Mouse (Mus musculus): Measurements from ENCODE around the gene Dnaaf3. TPM values are rescaled to one million over a fixed set of nuclear protein-coding genes. Genes with fewer than 3 reads are reported as not detected.

Dnaaf3 gene
- polyA plus RNA-seq, 1 experiment from 2014 or later, result 1.4 TPM

DNA sequence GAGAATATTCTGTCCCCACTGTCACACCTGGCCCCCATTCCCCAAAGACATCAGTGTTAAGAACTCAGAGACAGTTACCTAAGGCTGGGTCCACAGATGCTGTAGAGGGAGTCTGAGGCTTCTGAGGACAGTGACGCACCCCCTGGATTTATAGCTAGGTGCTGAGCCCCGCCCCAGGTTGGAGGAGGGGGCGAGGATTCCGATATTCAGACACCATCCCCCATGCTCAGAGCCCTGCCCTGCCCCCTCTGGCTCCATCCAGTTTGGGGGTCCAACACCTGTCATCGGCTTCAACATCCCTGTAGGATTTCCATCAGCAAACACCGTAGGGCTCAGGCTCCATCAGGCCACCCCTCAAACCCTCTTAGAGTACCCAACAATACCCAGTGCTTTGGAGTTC is 16.4 kb downstream of the Dnaaf3 start:
- H3K4me1 ChIP-seq (ENCODE audit: control insufficient read depth, insufficient read depth, low read length), result peaks cover 8% of the 10 kb centered on the region; the same call in 1 of the 2 replicates
- H3K4me2 ChIP-seq (ENCODE audit: low read depth, low read length), result peak overlapping the region; percentile 15; the same call in 1 of the 2 replicates
- H3K9me3 ChIP-seq (ENCODE audit: control insufficient read depth, low read length), result no peaks in the 10 kb centered on the region
- H3K9ac ChIP-seq (ENCODE audit: low read depth, low read length), result 0 out of 2 replicates have a peak overlapping the region, but pooled peaks have one; percentile 37
- peak overlapping the region; percentile 15; the same call in 1 of the 2 replicates for H3K4me3 ChIP-seq (ENCODE audit: low read depth, low read length)
- no peaks in the 10 kb centered on the region for H3K36me3 ChIP-seq (ENCODE audit: control insufficient read depth, insufficient read depth, low read length)
- DNase-seq (ENCODE audit: low spot score) (peak; percentile 43), ATAC-seq (ENCODE audit: low read depth) (peak; percentile 19; the same call in 1 of the 2 replicates)
- whole genome bisulfite sequencing, result 55% methylated on average over 4 of the region's 6 CpGs
- peak overlapping the region; percentile 68; the same call in 1 of the 2 replicates for H3K27ac ChIP-seq (replicated peaks; ENCODE audit: low read depth, low read length)
- H3K27me3 ChIP-seq (replicated peaks; ENCODE audit: control insufficient read depth, insufficient read depth, low read length), result no peaks in the 10 kb centered on the region

DNA sequence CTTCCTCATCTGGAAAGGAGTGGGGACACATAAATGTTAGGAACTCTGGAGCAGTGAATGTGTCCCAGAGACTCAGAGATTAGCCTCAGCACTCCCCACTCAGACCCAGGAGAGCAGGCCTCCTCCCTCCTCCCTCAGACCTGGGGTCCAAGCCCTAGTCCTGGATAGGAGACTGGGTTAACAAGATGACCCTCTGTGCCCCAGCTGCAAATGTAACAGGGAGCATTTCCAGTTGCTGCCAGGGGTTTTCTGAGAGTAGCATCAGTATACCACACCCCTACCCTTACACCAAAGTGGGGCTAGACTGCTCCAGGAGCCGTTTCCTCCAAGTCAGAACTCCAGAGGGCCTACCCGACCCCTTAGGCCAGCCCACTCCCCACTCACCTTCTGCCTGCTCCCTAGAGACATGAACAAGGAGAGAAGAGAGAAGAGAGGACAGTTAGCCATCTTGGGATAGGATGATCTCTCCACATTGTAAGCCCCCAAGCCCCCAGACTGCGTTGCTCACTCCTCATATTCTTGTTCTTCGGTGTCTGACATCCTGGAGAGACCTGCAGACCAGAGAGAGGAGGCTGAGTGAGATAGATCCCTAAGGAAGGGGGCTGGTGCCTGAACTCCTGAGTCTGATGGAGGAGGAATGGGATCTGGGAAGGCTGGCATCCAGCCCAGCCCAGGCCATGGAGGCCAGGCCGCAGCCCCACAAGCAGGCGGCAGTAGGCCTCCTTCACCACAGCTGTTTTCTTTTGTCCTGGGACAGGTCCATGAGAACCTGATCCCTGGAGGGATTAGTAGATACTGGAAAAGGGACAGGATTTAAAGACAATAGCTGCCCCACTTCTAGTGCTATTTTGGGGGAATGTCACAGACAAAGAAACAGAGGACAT is 18.2 kb downstream of the Dnaaf3 start:
- Histone ChIP-seq H3K27ac (replicated peaks; ENCODE audit: low read depth, low read length) (peak overlapping the region; percentile 68), H3K27me3 (replicated peaks; ENCODE audit: control insufficient read depth, insufficient read depth, low read length) (no peaks in the 10 kb centered on the region), H3K4me1 (ENCODE audit: control insufficient read depth, insufficient read depth, low read length) (peaks cover 8% of the 10 kb centered on the region; the same call in 1 of the 2 replicates), H3K9me3 (ENCODE audit: control insufficient read depth, low read length) (no peaks in the 10 kb centered on the region), H3K4me2 (ENCODE audit: low read depth, low read length) (peak overlapping the region; percentile 27), H3K36me3 (ENCODE audit: control insufficient read depth, insufficient read depth, low read length) (no peaks in the 10 kb centered on the region), H3K4me3 (ENCODE audit: low read depth, low read length) (peak overlapping the region; percentile 15), H3K9ac (ENCODE audit: low read depth, low read length) (no peak overlapping the region)
- 42% methylated on average over 6 of the region's 6 CpGs for WGBS
- ATAC-seq (ENCODE audit: low read depth) (peak; percentile 63), DNase-seq (ENCODE audit: low spot score) (peak; percentile 81)

DNA sequence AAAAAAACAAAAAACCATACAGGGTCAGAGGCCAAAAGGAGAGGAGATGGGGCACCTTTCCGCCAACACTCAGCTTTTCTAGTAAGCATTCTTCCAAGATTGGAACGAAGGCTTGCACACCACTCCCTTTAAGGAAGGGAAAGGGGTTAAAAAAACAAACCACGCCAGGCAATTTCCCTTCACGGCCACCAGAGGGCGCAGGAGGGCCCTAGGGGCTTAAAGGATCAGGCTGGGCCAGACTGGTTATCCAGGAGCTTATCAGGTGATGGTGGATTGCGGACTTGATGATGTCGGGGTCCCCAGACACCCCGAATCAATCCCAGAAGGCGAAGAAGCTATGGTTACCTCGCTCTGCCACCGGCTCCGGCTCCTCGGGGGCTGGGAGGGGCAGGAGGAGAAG is 19.0 kb downstream of the Dnaaf3 start:
- Histone ChIP-seq H3K27me3 (replicated peaks; ENCODE audit: control insufficient read depth, insufficient read depth, low read length) (no peaks in the 10 kb centered on the region), H3K9me3 (ENCODE audit: control insufficient read depth, low read length) (no peaks in the 10 kb centered on the region), H3K27ac (replicated peaks; ENCODE audit: low read depth, low read length) (no peak overlapping the region), H3K4me2 (ENCODE audit: low read depth, low read length) (peak overlapping the region; percentile 27; the same call in 1 of the 2 replicates), H3K4me1 (ENCODE audit: control insufficient read depth, insufficient read depth, low read length) (peaks cover 8% of the 10 kb centered on the region; the same call in 1 of the 2 replicates), H3K4me3 (ENCODE audit: low read depth, low read length) (peak overlapping the region; percentile 8; the same call in 1 of the 2 replicates), H3K9ac (ENCODE audit: low read depth, low read length) (peak overlapping the region; percentile 19; the same call in 1 of the 2 replicates), H3K36me3 (ENCODE audit: control insufficient read depth, insufficient read depth, low read length) (no peaks in the 10 kb centered on the region)
- DNase-seq (ENCODE audit: low spot score), result peak; percentile 64
- 26% methylated on average over 13 of the region's 13 CpGs for WGBS
- no peak for ATAC-seq (ENCODE audit: low read depth)

GRCm38 (mm10) chr7:4511489-4512224 is 20.6 kb downstream of the Dnaaf3 start:
- Histone ChIP-seq H3K9me3 (ENCODE audit: control insufficient read depth, low read length) (no peaks in the 10 kb centered on the region), H3K27ac (replicated peaks; ENCODE audit: low read depth, low read length) (no peak overlapping the region), H3K9ac (ENCODE audit: low read depth, low read length) (no peak overlapping the region), H3K4me3 (ENCODE audit: low read depth, low read length) (no peak overlapping the region), H3K4me2 (ENCODE audit: low read depth, low read length) (no peak overlapping the region), H3K36me3 (ENCODE audit: control insufficient read depth, insufficient read depth, low read length) (no peaks in the 10 kb centered on the region), H3K27me3 (replicated peaks; ENCODE audit: control insufficient read depth, insufficient read depth, low read length) (no peaks in the 10 kb centered on the region), H3K4me1 (ENCODE audit: control insufficient read depth, insufficient read depth, low read length) (peaks cover 8% of the 10 kb centered on the region; the same call in 1 of the 2 replicates)
- 70% methylated on average over 8 of the region's 8 CpGs for WGBS
- DNase-seq (ENCODE audit: low spot score), result no peak
- no peak for ATAC-seq (ENCODE audit: low read depth)

DNA sequence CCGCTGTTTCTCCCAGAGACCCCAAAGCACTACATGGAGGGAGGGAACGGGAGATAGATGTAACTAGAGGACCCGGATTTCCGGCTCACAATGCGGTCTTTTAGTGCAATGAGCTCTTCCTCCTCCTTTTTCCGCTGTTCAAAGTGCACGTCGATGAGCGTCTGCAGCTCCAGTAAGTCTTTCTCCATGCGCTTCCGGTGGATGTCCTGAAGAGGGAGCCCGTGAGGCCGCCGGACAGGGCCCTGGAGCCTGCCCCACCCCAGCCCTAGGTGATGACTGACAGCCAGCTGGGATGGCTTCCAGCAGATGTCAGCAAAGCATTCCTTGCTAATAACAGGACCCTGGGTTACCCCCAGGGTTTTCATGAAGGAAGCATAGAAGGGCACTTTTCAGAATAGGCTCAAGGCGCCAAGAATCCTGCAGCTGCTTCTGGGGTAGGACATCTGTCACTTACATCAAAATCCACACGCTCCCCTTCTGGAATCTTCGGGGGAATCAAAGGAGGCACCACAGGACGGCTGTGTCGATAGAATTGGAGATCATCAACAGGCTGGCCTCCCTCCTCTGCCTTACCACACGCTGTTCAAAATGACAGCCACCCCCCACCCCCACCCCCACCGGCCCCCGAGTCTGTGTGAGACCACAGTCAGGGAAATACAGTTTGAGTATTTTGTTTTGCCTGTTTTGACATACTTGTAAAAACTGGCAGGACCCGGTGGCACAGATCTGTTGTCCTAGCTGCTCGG is 22.2 kb downstream of the Dnaaf3 start:
- ATAC-seq (ENCODE audit: low read depth) (peak; percentile 81), DNase-seq (ENCODE audit: low spot score) (peak; percentile 92)
- H3K4me2 ChIP-seq (ENCODE audit: low read depth, low read length), result peak overlapping the region; percentile 29
- no peak overlapping the region; the same call in 1 of the 2 replicates for H3K27ac ChIP-seq (replicated peaks; ENCODE audit: low read depth, low read length)
- no peak overlapping the region for H3K4me3 ChIP-seq (ENCODE audit: low read depth, low read length)
- H3K4me1 ChIP-seq (ENCODE audit: control insufficient read depth, insufficient read depth, low read length), result peaks cover 8% of the 10 kb centered on the region; the same call in 1 of the 2 replicates
- no peaks in the 10 kb centered on the region for H3K36me3 ChIP-seq (ENCODE audit: control insufficient read depth, insufficient read depth, low read length)
- H3K27me3 ChIP-seq (replicated peaks; ENCODE audit: control insufficient read depth, insufficient read depth, low read length), result no peaks in the 10 kb centered on the region
- no peak overlapping the region; the same call in 1 of the 2 replicates for H3K9ac ChIP-seq (ENCODE audit: low read depth, low read length)
- WGBS, result 11% methylated on average over 24 of the region's 24 CpGs
- H3K9me3 ChIP-seq (ENCODE audit: control insufficient read depth, low read length), result no peaks in the 10 kb centered on the region

DNA sequence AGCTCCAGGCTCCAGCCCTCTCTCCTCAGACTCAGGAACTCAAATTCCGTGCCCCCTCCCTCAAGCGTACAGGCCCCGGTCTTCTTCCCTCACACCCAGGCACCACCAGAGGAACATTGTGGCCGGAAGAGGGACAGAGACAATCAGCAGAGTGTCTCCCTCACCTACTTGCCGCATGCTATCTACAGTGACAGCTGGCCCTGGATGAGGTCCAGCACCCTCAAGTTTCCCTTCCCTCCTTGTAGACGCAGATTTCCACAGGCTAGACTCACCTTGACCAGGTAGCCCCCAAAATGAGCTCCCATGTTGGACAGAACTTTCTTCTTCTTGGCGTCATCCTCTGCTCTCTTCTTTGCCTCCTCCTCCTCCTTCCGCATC is 23.5 kb downstream of the Dnaaf3 start:
- H3K4me3 ChIP-seq (ENCODE audit: low read depth, low read length), result no peak overlapping the region
- H3K36me3 ChIP-seq (ENCODE audit: control insufficient read depth, insufficient read depth, low read length), result no peaks in the 10 kb centered on the region
- peaks cover 5% of the 10 kb centered on the region; the same call in 1 of the 2 replicates for H3K4me1 ChIP-seq (ENCODE audit: control insufficient read depth, insufficient read depth, low read length)
- no peak overlapping the region for H3K9ac ChIP-seq (ENCODE audit: low read depth, low read length)
- H3K9me3 ChIP-seq (ENCODE audit: control insufficient read depth, low read length), result no peaks in the 10 kb centered on the region
- H3K27ac ChIP-seq (replicated peaks; ENCODE audit: low read depth, low read length), result no peak overlapping the region
- WGBS, result 92% methylated on average over 8 of the region's 8 CpGs
- no peak for ATAC-seq (ENCODE audit: low read depth)
- H3K4me2 ChIP-seq (ENCODE audit: low read depth, low read length), result no peak overlapping the region
- H3K27me3 ChIP-seq (replicated peaks; ENCODE audit: control insufficient read depth, insufficient read depth, low read length), result no peaks in the 10 kb centered on the region
- no peak for DNase-seq (ENCODE audit: low spot score)

- WGBS, result 75% methylated on average over 20 of the region's 32 CpGs
- Histone ChIP-seq H3K4me1 (ENCODE audit: control insufficient read depth, insufficient read depth, low read length) (peaks cover 5% of the 10 kb centered on the region; the same call in 1 of the 2 replicates), H3K36me3 (ENCODE audit: control insufficient read depth, insufficient read depth, low read length) (no peaks in the 10 kb centered on the region), H3K4me3 (ENCODE audit: low read depth, low read length) (no peak overlapping the region), H3K4me2 (ENCODE audit: low read depth, low read length) (no peak overlapping the region), H3K9ac (ENCODE audit: low read depth, low read length) (no peak overlapping the region), H3K27me3 (replicated peaks; ENCODE audit: control insufficient read depth, insufficient read depth, low read length) (no peaks in the 10 kb centered on the region), H3K27ac (replicated peaks; ENCODE audit: low read depth, low read length) (no peak overlapping the region), H3K9me3 (ENCODE audit: control insufficient read depth, low read length) (no peaks in the 10 kb centered on the region)
- DNase-seq (ENCODE audit: low spot score), result no peak
- no peak for ATAC-seq (ENCODE audit: low read depth)
These were observed 24.1 kb downstream of the Dnaaf3 start for GRCm38 (mm10) chr7:4508062-4508738.

Data from embryonic facial prominence, embryonic 14.5 days (tissue).